Mouse (Mus musculus): Measurements from ENCODE around the gene Pcnx2. TPM values are rescaled to one million over a fixed set of nuclear protein-coding genes. Genes with fewer than 3 reads are reported as not detected.

Pcnx2 gene
- polyA plus RNA-seq, 1 experiment from 2014 or later = 0.21 TPM

GRCm38 (mm10) chr8:125905341-125905740 lies 7.2 kb upstream of the Pcnx2 start:
- peaks cover 19% of the 10 kb centered on the region for H3K27me3 ChIP-seq (ENCODE audit: control insufficient read depth, insufficient read depth, low read depth, low read length)
- H3K4me3 ChIP-seq (ENCODE audit: low read length) = no peak overlapping the region
- no peak overlapping the region for H3K9ac ChIP-seq (ENCODE audit: low read length)
- H3K9me3 ChIP-seq (ENCODE audit: control insufficient read depth, low read length) = peaks cover 2% of the 10 kb centered on the region; the same call in 1 of the 2 replicates
- no peak for ATAC-seq (ENCODE audit: low read depth)
- peaks cover 2% of the 10 kb centered on the region for H3K4me1 ChIP-seq (replicated peaks; ENCODE audit: control insufficient read depth, insufficient read depth, low read length)
- H3K4me2 ChIP-seq (ENCODE audit: low read depth, low read length) = no peak overlapping the region
- no peaks in the 10 kb centered on the region for H3K36me3 ChIP-seq (ENCODE audit: control insufficient read depth, insufficient read depth, low read length)
- no peak overlapping the region for H3K27ac ChIP-seq (ENCODE audit: low read length)
- WGBS = 42% methylated on average over 2 of the region's 2 CpGs

- Histone ChIP-seq H3K36me3 (ENCODE audit: control insufficient read depth, insufficient read depth, low read length) (no peaks in the 10 kb centered on the region), H3K9ac (ENCODE audit: low read length) (no peak overlapping the region), H3K4me3 (ENCODE audit: low read length) (no peak overlapping the region), H3K9me3 (ENCODE audit: control insufficient read depth, low read length) (peaks cover 2% of the 10 kb centered on the region; the same call in 1 of the 2 replicates), H3K27me3 (ENCODE audit: control insufficient read depth, insufficient read depth, low read depth, low read length) (peaks cover 13% of the 10 kb centered on the region), H3K27ac (ENCODE audit: low read length) (no peak overlapping the region), H3K4me1 (replicated peaks; ENCODE audit: control insufficient read depth, insufficient read depth, low read length) (peaks cover 2% of the 10 kb centered on the region; the same call in 1 of the 2 replicates), H3K4me2 (ENCODE audit: low read depth, low read length) (no peak overlapping the region)
- no peak for ATAC-seq (ENCODE audit: low read depth)
- 31% methylated on average over 3 of the region's 3 CpGs for WGBS
Measured at GRCm38 (mm10) chr8:125902521-125902920, 4.4 kb upstream of the Pcnx2 start.

- Histone ChIP-seq H3K4me3 (ENCODE audit: low read length) (no peak overlapping the region), H3K9ac (ENCODE audit: low read length) (no peak overlapping the region), H3K4me1 (replicated peaks; ENCODE audit: control insufficient read depth, insufficient read depth, low read length) (peaks cover 2% of the 10 kb centered on the region; the same call in 1 of the 2 replicates), H3K27ac (ENCODE audit: low read length) (no peak overlapping the region), H3K27me3 (ENCODE audit: control insufficient read depth, insufficient read depth, low read depth, low read length) (peaks cover 27% of the 10 kb centered on the region), H3K9me3 (ENCODE audit: control insufficient read depth, low read length) (no peaks in the 10 kb centered on the region), H3K36me3 (ENCODE audit: control insufficient read depth, insufficient read depth, low read length) (no peaks in the 10 kb centered on the region), H3K4me2 (ENCODE audit: low read depth, low read length) (no peak overlapping the region)
- no peak for ATAC-seq (ENCODE audit: low read depth)
- 28% methylated on average over 2 of the region's 2 CpGs for WGBS
Measured at GRCm38 (mm10) chr8:125901167-125901566, 3.0 kb upstream of the Pcnx2 start.

GRCm38 (mm10) chr8:125898899-125899298 lies 782 bp upstream of the Pcnx2 start:
- no peak overlapping the region for H3K4me3 ChIP-seq (ENCODE audit: low read length)
- H3K4me2 ChIP-seq (ENCODE audit: low read depth, low read length) = no peak overlapping the region

DNA sequence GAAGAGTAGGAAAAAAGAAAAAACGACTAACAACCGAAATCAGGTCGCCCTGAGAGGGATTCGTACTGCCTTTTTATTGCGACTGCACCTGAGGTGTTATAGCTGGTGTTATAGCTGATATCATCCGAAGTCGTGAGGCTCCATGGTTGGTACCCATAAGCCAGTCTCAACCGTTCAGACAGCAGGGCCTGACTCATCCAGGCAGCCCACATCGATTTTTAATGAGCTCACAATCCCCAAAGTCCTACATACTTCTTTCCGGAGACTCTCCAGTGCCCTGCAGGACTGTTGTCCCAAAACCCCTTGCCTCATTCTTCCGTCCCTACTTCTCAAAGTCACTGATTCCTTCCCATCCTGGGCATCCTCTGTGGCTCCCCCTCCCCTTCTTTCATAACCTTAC lies 729 bp downstream of the Pcnx2 start:
- no peak for ATAC-seq (ENCODE audit: low read depth)
- 65% methylated on average over 11 of the region's 11 CpGs for whole genome bisulfite sequencing

More at GRCm38 (mm10) chr8:125898899-125899298, 782 bp upstream of the Pcnx2 start:
- H3K27me3 ChIP-seq (ENCODE audit: control insufficient read depth, insufficient read depth, low read depth, low read length) = peaks cover 27% of the 10 kb centered on the region
- no peak overlapping the region for H3K27ac ChIP-seq (ENCODE audit: low read length)
- no peak overlapping the region for H3K9ac ChIP-seq (ENCODE audit: low read length)
- 0 out of 2 replicates have a peak, but pooled peaks cover 2% of the 10 kb centered on the region for H3K4me1 ChIP-seq (replicated peaks; ENCODE audit: control insufficient read depth, insufficient read depth, low read length)
- no peaks in the 10 kb centered on the region for H3K9me3 ChIP-seq (ENCODE audit: control insufficient read depth, low read length)
- H3K36me3 ChIP-seq (ENCODE audit: control insufficient read depth, insufficient read depth, low read length) = no peaks in the 10 kb centered on the region
- no peak for ATAC-seq (ENCODE audit: low read depth)
- WGBS = 0% methylated on average over 6 of the region's 6 CpGs

GRCm38 (mm10) chr8:125889920-125890319 lies 8.2 kb downstream of the Pcnx2 start:
- Histone ChIP-seq H3K4me2 (ENCODE audit: low read depth, low read length) (no peak overlapping the region), H3K27me3 (ENCODE audit: control insufficient read depth, insufficient read depth, low read depth, low read length) (no peaks in the 10 kb centered on the region; the same call in 1 of the 2 replicates), H3K9ac (ENCODE audit: low read length) (no peak overlapping the region), H3K27ac (ENCODE audit: low read length) (no peak overlapping the region), H3K9me3 (ENCODE audit: control insufficient read depth, low read length) (no peaks in the 10 kb centered on the region), H3K4me1 (replicated peaks; ENCODE audit: control insufficient read depth, insufficient read depth, low read length) (no peaks in the 10 kb centered on the region), H3K4me3 (ENCODE audit: low read length) (no peak overlapping the region), H3K36me3 (ENCODE audit: control insufficient read depth, insufficient read depth, low read length) (no peaks in the 10 kb centered on the region)
- no peak for ATAC-seq (ENCODE audit: low read depth)
- 60% methylated on average over 3 of the region's 3 CpGs for WGBS

More for the DNA sequence above, 729 bp downstream of the Pcnx2 start:
- Histone ChIP-seq H3K4me3 (ENCODE audit: low read length) (no peak overlapping the region), H3K36me3 (ENCODE audit: control insufficient read depth, insufficient read depth, low read length) (no peaks in the 10 kb centered on the region), H3K9ac (ENCODE audit: low read length) (no peak overlapping the region), H3K4me1 (replicated peaks; ENCODE audit: control insufficient read depth, insufficient read depth, low read length) (0 out of 2 replicates have a peak, but pooled peaks cover 2% of the 10 kb centered on the region), H3K27ac (ENCODE audit: low read length) (no peak overlapping the region), H3K4me2 (ENCODE audit: low read depth, low read length) (no peak overlapping the region), H3K9me3 (ENCODE audit: control insufficient read depth, low read length) (no peaks in the 10 kb centered on the region), H3K27me3 (ENCODE audit: control insufficient read depth, insufficient read depth, low read depth, low read length) (peaks cover 27% of the 10 kb centered on the region)

DNA sequence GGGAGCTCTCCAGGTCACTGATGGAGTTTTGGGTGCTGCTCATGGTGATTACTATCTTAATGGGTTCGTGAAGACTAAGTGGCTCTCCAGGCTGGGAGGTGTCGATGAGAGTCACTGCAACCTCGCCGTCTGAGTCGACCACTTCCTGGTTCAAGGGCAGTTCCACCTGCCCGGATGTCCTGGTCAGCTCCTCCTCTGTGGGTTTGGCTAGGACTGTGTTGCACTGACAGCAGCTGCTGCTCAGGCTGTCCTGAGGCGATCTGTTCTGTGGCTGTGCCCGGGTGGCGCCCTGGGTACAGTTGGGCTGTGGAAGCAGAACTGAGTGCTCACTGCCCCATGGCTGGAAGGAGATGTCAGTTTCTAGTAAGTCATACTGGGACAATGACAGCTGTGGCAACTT lies 10.6 kb downstream of the Pcnx2 start:
- 0 out of 2 replicates have a peak, but pooled peaks cover 2% of the 10 kb centered on the region for H3K9me3 ChIP-seq (ENCODE audit: control insufficient read depth, low read length)
- no peak for ATAC-seq (ENCODE audit: low read depth)
- no peaks in the 10 kb centered on the region for H3K4me1 ChIP-seq (replicated peaks; ENCODE audit: control insufficient read depth, insufficient read depth, low read length)
- no peaks in the 10 kb centered on the region for H3K36me3 ChIP-seq (ENCODE audit: control insufficient read depth, insufficient read depth, low read length)
- H3K27me3 ChIP-seq (ENCODE audit: control insufficient read depth, insufficient read depth, low read depth, low read length) = no peaks in the 10 kb centered on the region
- no peak overlapping the region for H3K27ac ChIP-seq (ENCODE audit: low read length)
- H3K4me3 ChIP-seq (ENCODE audit: low read length) = no peak overlapping the region
- WGBS = 66% methylated on average over 9 of the region's 9 CpGs
- H3K4me2 ChIP-seq (ENCODE audit: low read depth, low read length) = no peak overlapping the region
- no peak overlapping the region for H3K9ac ChIP-seq (ENCODE audit: low read length)

DNA sequence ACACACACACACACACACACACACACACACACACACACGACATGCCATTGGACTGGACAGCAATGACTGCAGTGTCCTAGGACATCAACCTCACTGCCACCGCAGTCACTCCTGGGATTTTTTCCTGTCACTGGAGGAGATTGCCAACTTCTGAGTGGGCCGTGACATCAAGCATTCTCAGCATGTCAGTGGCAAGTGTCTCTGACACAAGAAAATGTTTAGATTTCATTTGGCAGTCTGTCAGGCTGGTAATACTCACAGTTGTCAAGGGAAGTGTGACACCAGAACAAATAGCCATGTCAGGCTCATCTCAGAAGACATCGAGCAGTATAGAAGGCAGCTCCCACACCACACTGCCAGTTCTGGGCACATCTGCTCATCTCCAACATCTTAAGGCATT lies 17.7 kb downstream of the Pcnx2 start:
- H3K4me2 ChIP-seq (ENCODE audit: low read depth, low read length) = no peak overlapping the region
- no peak overlapping the region for H3K9ac ChIP-seq (ENCODE audit: low read length)
- no peak overlapping the region for H3K4me3 ChIP-seq (ENCODE audit: low read length)
- no peaks in the 10 kb centered on the region; the same call in 1 of the 2 replicates for H3K4me1 ChIP-seq (replicated peaks; ENCODE audit: control insufficient read depth, insufficient read depth, low read length)
- no peaks in the 10 kb centered on the region for H3K27me3 ChIP-seq (ENCODE audit: control insufficient read depth, insufficient read depth, low read depth, low read length)
- WGBS = 52% methylated on average over 4 of the region's 4 CpGs
- no peak overlapping the region for H3K27ac ChIP-seq (ENCODE audit: low read length)
- ATAC-seq (ENCODE audit: low read depth) = peak; percentile 87
- H3K36me3 ChIP-seq (ENCODE audit: control insufficient read depth, insufficient read depth, low read length) = no peaks in the 10 kb centered on the region
- 0 out of 2 replicates have a peak, but pooled peaks cover 2% of the 10 kb centered on the region for H3K9me3 ChIP-seq (ENCODE audit: control insufficient read depth, low read length)

- WGBS = 38% methylated on average over 2 of the region's 2 CpGs
- peak; percentile 62 for ATAC-seq (ENCODE audit: low read depth)
Measured at GRCm38 (mm10) chr8:125873250-125873534, 24.9 kb downstream of the Pcnx2 start.

More at GRCm38 (mm10) chr8:125873250-125873534, 24.9 kb downstream of the Pcnx2 start:
- Histone ChIP-seq H3K36me3 (ENCODE audit: control insufficient read depth, insufficient read depth, low read length) (no peaks in the 10 kb centered on the region), H3K4me1 (replicated peaks; ENCODE audit: control insufficient read depth, insufficient read depth, low read length) (peaks cover 15% of the 10 kb centered on the region), H3K9ac (ENCODE audit: low read length) (no peak overlapping the region), H3K4me2 (ENCODE audit: low read depth, low read length) (no peak overlapping the region), H3K27ac (ENCODE audit: low read length) (peak overlapping the region; percentile 62; the same call in 1 of the 2 replicates), H3K27me3 (ENCODE audit: control insufficient read depth, insufficient read depth, low read depth, low read length) (no peaks in the 10 kb centered on the region), H3K4me3 (ENCODE audit: low read length) (no peak overlapping the region), H3K9me3 (ENCODE audit: control insufficient read depth, low read length) (no peaks in the 10 kb centered on the region)
